Mouse (Mus musculus) layer of hippocampus, adult 2 months (tissue): ENCODE data around the gene 1700025G04Rik. TPM values are rescaled to one million over a fixed set of nuclear protein-coding genes. Genes with fewer than 3 reads are reported as not detected.
"Not testable (repeated sequence)": the region's sequence is repeated elsewhere in the genome, so short reads cannot be mapped to it uniquely, and the experiment has no call there.

Source experiments
- DNase-seq, 2 experiments: peaks; one replicate each; pipeline ENCODE4 v3.0.0; 2022; ENCODE audit warnings: low spot score in 2 of 2
- H3K27ac ChIP-seq: fragments of 200-600 bp; 2 replicates; pipeline ENCODE4 v1.8.1; 2022
- H3K4me3 ChIP-seq: fragments of 200-600 bp; 2 replicates; pipeline ENCODE4 v1.8.1; 2022; ENCODE audit warnings: mild to moderate bottlenecking
- CTCF ChIP-seq: fragments of 200-600 bp; conservative IDR thresholded peaks from 2 replicates; pipeline ENCODE4 v1.8.1; 2022; ENCODE audit warnings: antibody characterized with exemption, mild to moderate bottlenecking, moderate library complexity
- total RNA-seq, 2 experiments: library from RNA; stranded (reverse); gene quantifications; 2 replicates each; pipeline ENCODE4 v1.2.3; 2021

Gene 1700025G04Rik
- total RNA-seq, 2 experiments from 2014 or later, result 74.2 to 76.0 TPM

- Histone ChIP-seq H3K27ac (no peak overlapping the region), H3K4me3 (no peak overlapping the region)
- no peak for TF ChIP-seq CTCF
- no peak for DNase-seq
Observed at GRCm38 (mm10) chr1:151851976-151852375, 237.9 kb downstream of the 1700025G04Rik start.

DNA sequence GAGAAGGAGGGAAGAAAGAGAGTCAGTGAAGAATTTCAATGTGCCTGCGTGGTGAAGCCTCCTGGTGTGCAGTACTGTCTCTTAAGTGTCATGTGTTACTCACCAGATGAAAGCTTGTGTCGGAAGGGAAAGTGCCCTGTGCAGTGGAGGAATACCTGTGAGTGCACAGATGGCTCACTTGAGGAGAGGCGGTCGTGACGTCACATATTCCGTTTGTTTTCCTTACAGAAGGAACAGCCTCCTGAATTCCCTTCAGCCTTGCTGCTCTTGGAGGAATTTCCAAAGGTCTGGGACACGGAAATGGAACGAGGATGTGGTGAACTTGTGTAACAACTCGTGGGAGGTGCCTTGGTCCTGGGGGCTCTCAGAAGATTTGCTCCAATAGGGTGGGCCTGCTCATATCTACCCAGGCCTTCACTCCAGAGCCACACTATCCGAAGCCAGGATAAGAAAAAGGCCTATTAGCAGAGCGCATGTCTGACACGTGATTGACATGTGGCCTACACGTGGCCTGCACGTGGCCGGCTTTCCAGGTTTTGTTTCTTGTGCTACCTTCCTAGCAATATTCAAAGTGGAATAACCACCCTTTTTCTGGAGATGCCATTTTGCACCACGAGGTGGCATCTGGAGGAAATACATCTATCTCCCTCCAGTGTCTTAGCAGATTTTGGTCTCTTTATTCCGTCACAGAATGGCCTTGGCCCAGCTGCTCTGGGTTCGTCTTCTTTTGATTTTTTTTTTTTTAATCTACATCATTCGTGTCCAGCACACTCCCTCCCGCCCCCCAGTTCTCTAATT, 238.7 kb downstream of the 1700025G04Rik start:
- no peak for DNase-seq
- Histone ChIP-seq H3K4me3 (no peak overlapping the region), H3K27ac (no peak overlapping the region)
- TF ChIP-seq CTCF, result peak; percentile 55

DNA sequence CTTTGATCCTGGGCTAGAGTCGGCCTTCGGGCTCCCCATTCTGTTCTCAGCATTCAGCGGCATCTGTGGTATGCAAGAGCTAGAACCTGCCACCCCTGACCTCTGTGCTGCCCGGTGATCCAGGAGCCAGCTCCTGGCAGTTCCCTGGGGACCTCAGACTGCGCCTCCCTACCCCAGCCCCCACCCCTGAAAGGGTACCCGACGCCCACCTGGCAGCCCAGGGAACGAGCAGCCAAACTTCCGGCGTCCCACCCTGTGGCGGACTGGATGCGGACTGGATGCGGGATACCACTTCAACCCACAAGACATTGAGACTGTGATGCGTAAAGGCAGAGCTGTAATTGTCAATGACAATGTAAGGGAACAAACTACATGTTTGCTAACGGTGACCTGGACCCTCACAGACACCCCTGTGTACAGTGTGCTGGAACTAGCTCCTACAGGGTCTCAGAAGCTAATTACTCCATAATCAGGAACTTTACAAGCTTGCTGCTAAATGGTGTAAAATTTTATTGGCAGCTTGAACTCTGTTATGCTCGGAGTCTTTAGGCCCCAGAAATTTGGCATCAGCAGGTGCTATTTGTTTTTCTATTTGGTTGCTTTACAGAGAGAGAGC, 239.8 kb downstream of the 1700025G04Rik start:
- Histone ChIP-seq H3K27ac (no peak overlapping the region), H3K4me3 (no peak overlapping the region)
- DNase-seq, result no peak
- TF ChIP-seq CTCF, result no peak

DNA sequence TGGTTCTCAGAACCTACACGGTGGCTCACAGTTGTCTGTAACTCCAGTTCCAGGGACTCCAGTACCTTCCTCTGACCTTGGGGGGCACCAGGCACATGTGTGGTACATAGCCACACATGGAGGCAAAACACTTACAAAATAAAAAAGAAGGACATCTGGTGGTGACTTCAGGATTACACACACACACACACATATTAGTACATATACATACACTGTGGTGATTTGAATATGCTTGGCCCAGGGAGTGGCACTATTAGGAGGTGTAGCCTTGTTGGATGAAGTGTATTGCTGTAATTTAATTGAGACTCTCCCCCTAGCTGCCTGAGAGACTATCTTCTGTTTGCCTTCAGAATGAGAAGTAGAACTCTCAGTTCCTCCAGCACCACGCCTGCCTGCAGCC, 241.6 kb downstream of the 1700025G04Rik start:
- no peak for DNase-seq
- no peak for TF ChIP-seq CTCF
- no peak overlapping the region for H3K4me3 ChIP-seq

DNA sequence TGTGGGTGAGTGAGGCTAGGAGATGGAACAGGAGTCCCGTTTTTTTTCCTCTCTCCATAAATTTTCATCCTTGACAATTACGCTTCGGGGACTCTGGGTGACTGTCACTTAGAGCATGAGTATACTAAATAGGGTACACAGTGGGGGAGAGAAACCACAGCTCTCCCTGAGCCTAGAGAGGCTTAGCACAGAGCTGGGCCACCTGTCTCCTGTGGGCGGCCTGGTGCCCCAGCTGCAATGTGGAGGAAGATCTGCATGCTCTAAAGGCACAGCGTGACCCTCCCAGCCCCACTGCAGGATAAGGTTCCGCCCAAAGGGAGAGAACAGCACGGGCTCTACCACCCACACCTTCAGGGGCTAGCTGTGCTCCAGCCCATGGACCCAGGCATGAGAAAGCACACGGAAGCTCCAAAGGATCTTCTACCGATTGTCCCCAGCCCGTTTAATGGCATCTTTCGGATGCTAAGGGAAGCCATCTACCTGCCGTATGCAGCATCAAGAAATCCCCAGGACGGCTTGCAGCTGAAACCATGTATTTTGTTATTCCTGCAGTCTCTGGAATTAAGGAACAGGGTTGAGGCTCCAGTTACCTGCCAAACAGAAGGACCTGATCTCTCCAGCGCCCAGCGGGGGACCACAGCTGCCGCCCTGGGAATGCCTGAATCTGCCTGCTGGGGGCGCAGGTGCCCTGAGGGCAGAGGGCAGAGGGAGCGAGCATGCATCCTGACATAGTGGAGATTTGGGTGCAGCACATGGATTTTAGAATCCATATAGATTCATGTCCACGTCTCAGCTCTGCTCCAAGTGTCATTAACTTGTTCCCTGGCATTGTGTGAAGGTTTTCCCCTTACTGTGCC, 243.8 kb downstream of the 1700025G04Rik start:
- Histone ChIP-seq H3K27ac (no peak overlapping the region), H3K4me3 (no peak overlapping the region)
- TF ChIP-seq CTCF, result peak; percentile 71
- DNase-seq, result no peak

More for the DNA sequence above, 241.6 kb downstream of the 1700025G04Rik start:
- no peak overlapping the region for H3K27ac ChIP-seq

DNA sequence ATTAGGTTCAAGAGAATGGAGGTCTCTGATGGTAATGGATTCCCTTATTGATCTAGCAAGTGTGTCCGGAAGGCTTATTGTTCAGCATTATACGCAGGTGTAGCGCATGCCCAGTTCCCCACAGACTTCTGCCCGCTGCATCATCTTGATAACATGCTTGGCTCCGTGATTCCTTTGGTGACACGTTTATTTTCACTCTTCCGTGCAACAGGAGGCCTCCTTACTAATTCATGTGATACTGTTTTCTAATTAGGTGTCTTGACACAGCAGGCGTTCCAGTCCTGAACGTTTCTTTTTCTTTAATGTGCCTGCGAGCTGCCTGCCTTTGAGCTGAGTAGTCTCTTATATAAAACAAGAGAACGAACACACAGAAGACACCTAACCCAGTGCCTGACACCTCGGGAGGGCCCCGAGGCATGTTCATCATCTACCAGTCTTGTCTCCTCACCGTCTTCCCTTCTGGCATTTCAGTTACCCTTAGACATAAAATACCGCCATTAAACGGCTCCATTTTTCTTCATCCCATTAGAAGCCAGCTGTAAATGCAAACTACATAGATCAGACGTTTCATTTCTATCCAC, 244.6 kb downstream of the 1700025G04Rik start:
- H3K4me3 ChIP-seq, result no peak overlapping the region
- DNase-seq, result no peak
- TF ChIP-seq CTCF, result no peak

GRCm38 (mm10) chr1:151840345-151840744, 249.6 kb downstream of the 1700025G04Rik start:
- H3K27ac ChIP-seq, H3K4me3 ChIP-seq, DNase-seq: not testable (repeated sequence)

More for the DNA sequence above, 244.6 kb downstream of the 1700025G04Rik start:
- H3K27ac ChIP-seq, result no peak overlapping the region

DNA sequence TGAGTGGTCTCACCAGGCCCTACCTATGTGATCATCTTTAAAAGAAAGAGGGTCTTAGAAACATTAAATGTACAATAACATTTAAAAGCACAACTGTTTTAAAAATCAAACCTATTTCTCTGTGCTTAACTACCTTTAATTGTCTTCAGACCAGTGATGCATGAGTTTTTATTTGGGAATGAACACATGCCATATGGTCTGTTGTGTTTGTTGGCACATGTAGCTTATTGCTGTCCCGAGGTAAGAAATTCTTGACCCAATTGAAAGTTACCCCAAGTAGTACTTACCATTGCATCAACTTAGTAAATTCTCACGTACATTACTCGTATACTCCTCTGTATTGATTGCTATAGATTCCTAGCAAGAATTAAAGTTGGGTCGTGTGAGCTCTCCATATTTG, 254.7 kb downstream of the 1700025G04Rik start:
- H3K27ac ChIP-seq, result no peak overlapping the region
- DNase-seq, result no peak
- H3K4me3 ChIP-seq, result no peak overlapping the region
- no peak for TF ChIP-seq CTCF

DNA sequence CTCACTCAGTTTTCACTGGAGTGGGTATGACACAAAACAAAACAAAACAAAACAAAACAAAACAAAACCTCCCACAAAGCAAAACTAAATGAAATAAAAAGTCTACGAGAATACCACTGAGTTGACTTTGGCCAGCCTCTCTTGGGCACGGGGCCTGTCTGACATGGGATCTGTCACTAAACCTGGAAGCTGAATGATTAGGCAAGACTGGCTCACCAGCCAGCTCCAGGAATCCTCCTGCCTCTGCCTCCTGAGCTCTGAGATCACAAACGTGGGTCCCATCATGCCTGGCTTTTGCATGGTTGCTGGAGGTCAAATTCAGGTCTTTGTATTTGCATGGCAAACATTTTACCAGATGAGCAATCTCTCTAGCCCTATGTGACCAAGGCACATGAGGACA, 258.1 kb downstream of the 1700025G04Rik start:
- no peak for DNase-seq
- no peak for TF ChIP-seq CTCF
- no peak overlapping the region for H3K27ac ChIP-seq

DNA sequence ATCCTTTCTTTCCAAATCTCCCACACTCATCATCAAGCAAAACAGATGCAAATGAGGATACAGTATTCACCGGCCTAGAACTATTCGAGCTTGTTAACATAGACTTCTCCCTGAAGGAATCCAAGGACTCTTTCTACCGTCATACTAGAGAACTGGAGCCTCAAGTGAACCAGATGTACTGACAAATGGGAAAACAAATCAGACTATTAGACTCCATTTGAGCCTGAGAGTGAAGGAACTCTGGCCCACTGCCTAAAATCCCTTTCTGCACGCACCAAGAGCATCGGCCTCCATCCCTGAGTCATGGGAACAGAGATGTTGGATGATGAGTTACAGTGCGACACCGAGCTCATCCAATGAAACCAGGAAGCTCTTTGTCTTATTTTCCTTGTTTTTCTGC, 264.9 kb downstream of the 1700025G04Rik start:
- TF ChIP-seq CTCF, result no peak
- peak overlapping the region; percentile 32; the same call in 1 of the 2 replicates for H3K27ac ChIP-seq
- peak in 1 of 2 experiments; percentile 35 for DNase-seq
- no peak overlapping the region for H3K4me3 ChIP-seq

More for the DNA sequence above, 258.1 kb downstream of the 1700025G04Rik start:
- H3K4me3 ChIP-seq, result no peak overlapping the region

DNA sequence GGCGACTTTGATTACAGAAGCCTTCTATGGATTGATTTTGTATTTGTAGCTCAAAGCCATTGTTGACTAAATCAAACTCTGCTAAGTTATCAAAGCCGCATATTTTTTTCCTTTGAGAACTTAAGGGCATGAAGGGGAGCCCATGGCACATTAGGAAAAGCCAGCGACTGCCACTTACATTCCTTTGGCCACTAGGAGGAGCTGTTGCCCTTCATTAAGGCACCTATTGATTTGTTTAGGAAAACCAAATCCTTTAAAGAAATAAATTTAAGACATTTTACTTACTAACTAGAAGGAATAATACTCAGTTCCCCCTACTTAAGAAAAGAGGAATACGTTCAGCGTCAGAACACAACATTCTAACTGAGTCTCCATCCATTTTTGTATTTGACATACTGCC, 269.5 kb downstream of the 1700025G04Rik start:
- peak; percentile 68 to 83 for DNase-seq
- Histone ChIP-seq H3K27ac (no peak overlapping the region), H3K4me3 (no peak overlapping the region)
- TF ChIP-seq CTCF, result peak; percentile 99

DNA sequence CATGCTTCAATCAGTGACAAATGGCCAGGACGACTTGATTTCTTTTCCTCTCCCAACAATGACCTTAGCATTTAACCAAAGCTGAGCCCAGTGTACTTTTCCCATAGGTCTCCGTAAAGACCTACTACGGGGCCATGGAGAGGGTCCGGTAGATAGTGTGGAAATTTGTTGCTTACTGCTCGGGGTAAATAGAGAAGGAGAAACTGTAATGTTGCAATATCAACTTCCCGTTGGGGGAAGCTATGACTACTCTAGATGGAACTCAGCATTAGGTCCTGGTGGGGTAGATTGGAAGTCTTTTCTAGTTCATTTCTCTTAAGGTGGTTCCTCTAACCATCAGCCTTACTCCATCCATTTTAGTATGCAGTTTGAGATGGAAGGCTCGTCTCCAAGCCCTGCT, 270.7 kb downstream of the 1700025G04Rik start:
- no peak overlapping the region for H3K27ac ChIP-seq
- H3K4me3 ChIP-seq, result no peak overlapping the region
- TF ChIP-seq CTCF, result no peak
- no peak for DNase-seq

DNA sequence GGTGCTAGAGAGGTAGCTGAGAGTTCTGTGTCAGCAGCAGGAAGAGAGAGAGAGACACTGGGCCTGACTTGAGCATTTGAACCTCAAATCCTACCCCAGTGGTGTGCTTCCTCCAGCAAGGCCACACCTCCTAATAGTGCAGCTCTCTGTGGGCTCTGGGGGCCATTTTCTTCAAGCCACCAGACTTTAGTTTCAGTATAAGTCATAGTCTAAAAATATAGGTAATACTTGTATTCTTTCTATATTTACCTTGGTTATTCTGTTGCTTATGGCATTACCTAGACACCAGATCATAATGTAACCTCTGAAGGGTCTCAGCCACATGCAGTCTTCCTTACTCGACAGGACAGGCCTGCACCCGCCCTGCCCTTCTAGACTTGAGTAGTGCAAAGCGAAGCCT, 273.9 kb downstream of the 1700025G04Rik start:
- Histone ChIP-seq H3K27ac (no peak overlapping the region), H3K4me3 (no peak overlapping the region)
- no peak for DNase-seq
- TF ChIP-seq CTCF, result no peak
